Mouse (Mus musculus): ENCODE data around the gene Bzw2. TPM values are rescaled to one million over a fixed set of nuclear protein-coding genes. Genes with fewer than 3 reads are reported as not detected.

The Bzw2 gene
- polyA plus RNA-seq, 1 experiment from 2014 or later, result 430 TPM

GRCm38 (mm10) chr12:36165299-36165698 lies 7.4 kb upstream of the Bzw2 start:
- 22% methylated on average over 1 of the region's 1 CpGs for WGBS
- Histone ChIP-seq H3K4me3 (ENCODE audit: low read depth, low read length) (no peak overlapping the region), H3K9me3 (ENCODE audit: control insufficient read depth, low read length) (no peaks in the 10 kb centered on the region), H3K27ac (ENCODE audit: low read depth, low read length) (no peak overlapping the region), H3K27me3 (ENCODE audit: control insufficient read depth, insufficient read depth, low read length) (no peaks in the 10 kb centered on the region), H3K36me3 (ENCODE audit: control insufficient read depth, insufficient read depth, low read length) (peaks cover under 1% of the 10 kb centered on the region; the same call in 1 of the 2 replicates), H3K9ac (replicated peaks; ENCODE audit: low read depth, low read length) (no peak overlapping the region), H3K4me1 (ENCODE audit: control insufficient read depth, insufficient read depth, low read length) (no peaks in the 10 kb centered on the region), H3K4me2 (ENCODE audit: low read depth, low read length) (no peak overlapping the region)
- ATAC-seq (ENCODE audit: low read depth), result no peak

DNA sequence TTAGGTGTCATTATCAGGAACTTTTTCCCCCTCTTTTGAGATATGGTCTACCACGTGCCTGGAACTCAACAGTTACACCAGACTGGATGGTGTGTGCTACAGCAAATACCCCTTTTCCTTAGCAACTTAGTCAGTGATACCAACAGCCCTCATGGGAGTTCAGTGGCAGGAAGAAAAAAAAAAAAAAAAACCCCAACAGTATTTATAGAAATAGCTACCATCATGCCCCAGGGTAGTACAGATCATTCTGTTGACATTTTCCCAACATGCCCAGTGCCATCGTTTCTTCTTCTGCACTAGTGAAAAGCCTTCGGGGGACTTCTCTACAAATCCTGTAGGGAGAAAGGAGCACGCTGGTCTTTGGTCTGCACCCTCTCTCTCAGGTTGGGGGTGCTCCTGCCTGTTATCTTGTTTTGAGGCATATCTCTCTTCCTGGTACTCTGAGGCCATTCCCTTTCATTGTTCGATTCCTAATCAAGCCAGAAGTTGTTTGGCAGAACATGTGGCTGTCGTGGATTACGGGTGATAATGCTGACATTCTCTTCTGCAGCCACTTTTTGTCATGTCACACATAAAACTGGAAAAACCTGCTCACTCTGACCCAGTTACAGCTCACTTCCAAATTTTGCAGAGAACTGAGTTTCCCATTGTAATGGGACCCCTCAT lies 6.4 kb upstream of the Bzw2 start:
- H3K4me3 ChIP-seq (ENCODE audit: low read depth, low read length), result no peak overlapping the region
- ATAC-seq (ENCODE audit: low read depth), result no peak
- 84% methylated on average over 7 of the region's 7 CpGs for WGBS
- H3K4me2 ChIP-seq (ENCODE audit: low read depth, low read length), result no peak overlapping the region
- H3K9me3 ChIP-seq (ENCODE audit: control insufficient read depth, low read length), result no peaks in the 10 kb centered on the region
- H3K27me3 ChIP-seq (ENCODE audit: control insufficient read depth, insufficient read depth, low read length), result no peaks in the 10 kb centered on the region
- H3K9ac ChIP-seq (replicated peaks; ENCODE audit: low read depth, low read length), result no peak overlapping the region
- H3K27ac ChIP-seq (ENCODE audit: low read depth, low read length), result no peak overlapping the region
- H3K36me3 ChIP-seq (ENCODE audit: control insufficient read depth, insufficient read depth, low read length), result no peaks in the 10 kb centered on the region
- no peaks in the 10 kb centered on the region for H3K4me1 ChIP-seq (ENCODE audit: control insufficient read depth, insufficient read depth, low read length)

DNA sequence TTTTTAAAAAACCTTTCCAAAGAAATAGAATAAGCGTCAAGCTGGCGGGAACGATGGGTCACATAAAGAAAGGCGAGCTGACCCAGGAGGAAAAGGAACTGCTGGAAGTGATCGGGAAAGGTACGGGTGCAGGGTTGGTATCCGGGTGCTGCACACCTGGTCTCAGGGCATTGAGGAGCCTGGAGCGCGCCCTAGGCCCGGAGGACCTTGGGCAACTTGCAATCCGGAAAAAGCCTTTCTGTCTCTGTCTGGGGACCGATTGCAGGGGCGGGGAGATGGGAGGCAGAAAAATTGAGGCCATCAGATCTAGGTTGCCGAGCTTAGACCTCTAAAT lies 609 bp downstream of the Bzw2 start:
- Histone ChIP-seq H3K36me3 (ENCODE audit: control insufficient read depth, insufficient read depth, low read length) (no peaks in the 10 kb centered on the region), H3K9ac (replicated peaks; ENCODE audit: low read depth, low read length) (peak overlapping the region; percentile 86)
- ATAC-seq (ENCODE audit: low read depth), result peak; percentile 42

DNA sequence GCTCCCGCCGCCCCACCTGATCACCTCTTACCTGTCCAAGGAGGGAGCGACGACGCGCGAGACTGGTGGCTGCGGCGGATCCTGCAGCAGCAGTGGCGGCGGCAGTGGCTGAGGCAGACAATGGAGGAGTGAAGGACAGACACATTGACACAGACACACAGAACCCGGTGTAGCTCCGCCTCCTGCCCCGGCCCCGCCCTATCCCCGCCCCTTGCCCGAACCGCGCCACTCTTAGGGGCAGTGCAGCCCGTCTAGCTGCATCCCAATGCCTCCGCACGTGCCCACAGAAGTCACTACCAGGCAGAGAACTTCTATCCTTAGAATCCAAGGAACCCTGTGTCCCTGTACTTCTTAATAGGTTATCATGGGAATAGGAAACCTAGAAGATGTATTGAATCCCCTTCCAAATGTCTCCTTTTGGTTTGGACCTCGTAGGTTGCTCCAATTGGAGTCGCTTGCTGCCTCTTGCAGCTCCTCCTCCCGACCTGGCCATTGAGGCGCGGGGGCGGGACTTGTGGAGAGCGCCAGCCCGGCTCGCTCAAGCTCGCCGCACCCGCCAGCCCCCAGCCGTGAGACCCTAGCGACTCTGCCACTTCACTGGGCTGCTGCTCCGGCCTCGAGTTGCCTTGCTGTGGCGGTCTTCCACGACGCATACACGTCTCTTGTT lies 1.1 kb downstream of the Bzw2 start, which contains the start of gene Ankmy2:
Ankmy2 (plus strand) TSS at position 478 of the 667 bp plus-strand sequence.
- Histone ChIP-seq H3K4me1 (ENCODE audit: control insufficient read depth, insufficient read depth, low read length) (peaks cover 18% of the 10 kb centered on the region), H3K4me2 (ENCODE audit: low read depth, low read length) (peak within 1 kb of the TSS; percentile 51), H3K4me3 (ENCODE audit: low read depth, low read length) (peak within 1 kb of the TSS; percentile 67), H3K36me3 (ENCODE audit: control insufficient read depth, insufficient read depth, low read length) (no peaks in the 10 kb centered on the region), H3K27ac (ENCODE audit: low read depth, low read length) (peak within 1 kb of the TSS; percentile 82), H3K9me3 (ENCODE audit: control insufficient read depth, low read length) (no peaks in the 10 kb centered on the region), H3K27me3 (ENCODE audit: control insufficient read depth, insufficient read depth, low read length) (no peaks in the 10 kb centered on the region; the same call in 1 of the 2 replicates), H3K9ac (replicated peaks; ENCODE audit: low read depth, low read length) (peak within 1 kb of the TSS; percentile 86)
- ATAC-seq (ENCODE audit: low read depth), result peak; percentile 97
- WGBS, result under 1% methylated on average over 42 of the region's 42 CpGs

More for the DNA sequence above, 609 bp downstream of the Bzw2 start:
- H3K27me3 ChIP-seq (ENCODE audit: control insufficient read depth, insufficient read depth, low read length), result no peaks in the 10 kb centered on the region; the same call in 1 of the 2 replicates
- H3K27ac ChIP-seq (ENCODE audit: low read depth, low read length), result peak overlapping the region; percentile 82
- peak overlapping the region; percentile 51 for H3K4me2 ChIP-seq (ENCODE audit: low read depth, low read length)
- H3K4me1 ChIP-seq (ENCODE audit: control insufficient read depth, insufficient read depth, low read length), result peaks cover 18% of the 10 kb centered on the region
- WGBS, result under 1% methylated on average over 14 of the region's 14 CpGs
- H3K4me3 ChIP-seq (ENCODE audit: low read depth, low read length), result peak overlapping the region; percentile 67
- H3K9me3 ChIP-seq (ENCODE audit: control insufficient read depth, low read length), result no peaks in the 10 kb centered on the region

DNA sequence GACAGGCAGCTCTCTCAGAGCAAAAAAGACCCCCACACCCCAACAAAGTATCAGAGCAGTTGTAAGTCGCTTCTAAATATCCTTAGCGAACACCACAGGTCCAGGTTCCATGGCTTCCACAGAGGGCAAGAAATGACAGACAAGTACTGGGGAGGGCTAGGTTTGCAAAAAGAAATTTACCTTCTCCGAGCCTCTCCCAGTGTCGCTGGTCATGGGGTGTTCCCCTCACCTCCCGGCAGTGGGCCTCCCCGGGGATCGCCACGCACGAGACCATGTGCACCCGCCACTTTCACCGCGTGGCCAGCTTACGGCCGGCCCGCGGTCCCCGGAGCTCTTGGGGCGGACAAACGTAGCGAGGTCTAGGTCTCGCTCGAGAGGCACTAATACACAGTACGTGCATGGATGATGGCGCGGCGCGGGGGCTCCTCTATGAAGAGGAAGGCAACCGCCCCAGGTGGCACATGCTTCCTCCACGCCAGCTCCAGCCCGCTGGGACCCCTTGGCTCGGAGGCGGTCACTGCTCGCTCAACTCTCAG lies 1.7 kb downstream of the Bzw2 start:
- ATAC-seq (ENCODE audit: low read depth), result peak; percentile 75
- WGBS, result under 1% methylated on average over 31 of the region's 33 CpGs
- H3K27ac ChIP-seq (ENCODE audit: low read depth, low read length), result peak overlapping the region; percentile 82
- H3K4me1 ChIP-seq (ENCODE audit: control insufficient read depth, insufficient read depth, low read length), result peaks cover 18% of the 10 kb centered on the region
- peak overlapping the region; percentile 86 for H3K9ac ChIP-seq (replicated peaks; ENCODE audit: low read depth, low read length)
- no peaks in the 10 kb centered on the region for H3K36me3 ChIP-seq (ENCODE audit: control insufficient read depth, insufficient read depth, low read length)
- H3K4me2 ChIP-seq (ENCODE audit: low read depth, low read length), result peak overlapping the region; percentile 51
- H3K4me3 ChIP-seq (ENCODE audit: low read depth, low read length), result peak overlapping the region; percentile 67
- no peaks in the 10 kb centered on the region for H3K9me3 ChIP-seq (ENCODE audit: control insufficient read depth, low read length)
- H3K27me3 ChIP-seq (ENCODE audit: control insufficient read depth, insufficient read depth, low read length), result no peaks in the 10 kb centered on the region; the same call in 1 of the 2 replicates

- ATAC-seq (ENCODE audit: low read depth), result no peak
- WGBS, result 15% methylated on average over 8 of the region's 8 CpGs
- no peaks in the 10 kb centered on the region; the same call in 1 of the 2 replicates for H3K27me3 ChIP-seq (ENCODE audit: control insufficient read depth, insufficient read depth, low read length)
Measured at GRCm38 (mm10) chr12:36155141-36155641, 2.7 kb downstream of the Bzw2 start.

DNA sequence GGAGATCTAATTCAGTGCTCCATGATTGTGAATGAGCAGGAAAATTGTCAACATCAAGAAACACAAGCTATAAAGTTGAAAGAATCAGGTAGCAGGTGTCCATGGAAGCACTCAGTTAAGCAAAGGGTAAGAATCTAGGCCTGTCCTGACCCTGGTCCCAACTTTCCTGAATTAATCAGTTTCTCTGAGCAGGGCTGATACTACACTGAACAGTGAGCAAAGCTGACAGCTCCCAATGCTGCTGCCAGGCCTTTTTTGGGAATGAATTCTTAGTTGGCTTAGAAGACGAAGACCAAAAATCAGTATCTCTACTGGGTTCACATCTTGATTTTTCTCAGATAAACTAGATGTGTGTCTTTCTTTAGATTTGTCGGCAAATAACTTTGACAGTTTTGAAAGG lies 7.1 kb downstream of the Bzw2 start:
- no peak for ATAC-seq (ENCODE audit: low read depth)
- H3K4me1 ChIP-seq (ENCODE audit: control insufficient read depth, insufficient read depth, low read length), result peaks cover 10% of the 10 kb centered on the region
- H3K9me3 ChIP-seq (ENCODE audit: control insufficient read depth, low read length), result no peaks in the 10 kb centered on the region
- H3K4me3 ChIP-seq (ENCODE audit: low read depth, low read length), result no peak overlapping the region
- no peaks in the 10 kb centered on the region for H3K36me3 ChIP-seq (ENCODE audit: control insufficient read depth, insufficient read depth, low read length)
- H3K9ac ChIP-seq (replicated peaks; ENCODE audit: low read depth, low read length), result no peak overlapping the region
- no peak overlapping the region for H3K27ac ChIP-seq (ENCODE audit: low read depth, low read length)
- no peaks in the 10 kb centered on the region for H3K27me3 ChIP-seq (ENCODE audit: control insufficient read depth, insufficient read depth, low read length)
- H3K4me2 ChIP-seq (ENCODE audit: low read depth, low read length), result no peak overlapping the region
- WGBS, result 96% methylated on average over 2 of the region's 2 CpGs

More at GRCm38 (mm10) chr12:36155141-36155641, 2.7 kb downstream of the Bzw2 start:
- no peaks in the 10 kb centered on the region for H3K9me3 ChIP-seq (ENCODE audit: control insufficient read depth, low read length)
- H3K9ac ChIP-seq (replicated peaks; ENCODE audit: low read depth, low read length), result peak overlapping the region; percentile 86
- peak overlapping the region; percentile 67 for H3K4me3 ChIP-seq (ENCODE audit: low read depth, low read length)
- no peak overlapping the region for H3K27ac ChIP-seq (ENCODE audit: low read depth, low read length)
- peak overlapping the region; percentile 51 for H3K4me2 ChIP-seq (ENCODE audit: low read depth, low read length)
- H3K36me3 ChIP-seq (ENCODE audit: control insufficient read depth, insufficient read depth, low read length), result no peaks in the 10 kb centered on the region
- H3K4me1 ChIP-seq (ENCODE audit: control insufficient read depth, insufficient read depth, low read length), result peaks cover 18% of the 10 kb centered on the region

- Histone ChIP-seq H3K9ac (replicated peaks; ENCODE audit: low read depth, low read length) (no peak overlapping the region), H3K36me3 (ENCODE audit: control insufficient read depth, insufficient read depth, low read length) (no peaks in the 10 kb centered on the region), H3K4me2 (ENCODE audit: low read depth, low read length) (no peak overlapping the region), H3K4me3 (ENCODE audit: low read depth, low read length) (no peak overlapping the region), H3K27me3 (ENCODE audit: control insufficient read depth, insufficient read depth, low read length) (no peaks in the 10 kb centered on the region), H3K27ac (ENCODE audit: low read depth, low read length) (no peak overlapping the region), H3K9me3 (ENCODE audit: control insufficient read depth, low read length) (no peaks in the 10 kb centered on the region), H3K4me1 (ENCODE audit: control insufficient read depth, insufficient read depth, low read length) (peaks cover 10% of the 10 kb centered on the region)
- 87% methylated on average over 2 of the region's 2 CpGs for WGBS
- no peak for ATAC-seq (ENCODE audit: low read depth)
Measured at GRCm38 (mm10) chr12:36150265-36150664, 7.6 kb downstream of the Bzw2 start.
